Mouse (Mus musculus) layer of hippocampus, postnatal 14 days (tissue): ENCODE results near the gene Cfap97. TPM values are rescaled to one million over a fixed set of nuclear protein-coding genes. Genes with fewer than 3 reads are reported as not detected.
A peak's percentile ranks its signal among the peaks of the same experiment; 100 is the strongest.

Source experiments
- DNase-seq, 2 experiments: peaks; one replicate each; pipeline ENCODE4 v3.0.0; 2021 to 2022; ENCODE audit warnings: low spot score in 2 of 2, mixed read lengths in 1 of 2
- total RNA-seq, 2 experiments: library from RNA; stranded (reverse); gene quantifications; 2 replicates each; pipeline ENCODE4 v1.2.3; 2021

Cfap97 gene
- total RNA-seq, 2 experiments from 2014 or later = 20.4 to 22.3 TPM

DNA sequence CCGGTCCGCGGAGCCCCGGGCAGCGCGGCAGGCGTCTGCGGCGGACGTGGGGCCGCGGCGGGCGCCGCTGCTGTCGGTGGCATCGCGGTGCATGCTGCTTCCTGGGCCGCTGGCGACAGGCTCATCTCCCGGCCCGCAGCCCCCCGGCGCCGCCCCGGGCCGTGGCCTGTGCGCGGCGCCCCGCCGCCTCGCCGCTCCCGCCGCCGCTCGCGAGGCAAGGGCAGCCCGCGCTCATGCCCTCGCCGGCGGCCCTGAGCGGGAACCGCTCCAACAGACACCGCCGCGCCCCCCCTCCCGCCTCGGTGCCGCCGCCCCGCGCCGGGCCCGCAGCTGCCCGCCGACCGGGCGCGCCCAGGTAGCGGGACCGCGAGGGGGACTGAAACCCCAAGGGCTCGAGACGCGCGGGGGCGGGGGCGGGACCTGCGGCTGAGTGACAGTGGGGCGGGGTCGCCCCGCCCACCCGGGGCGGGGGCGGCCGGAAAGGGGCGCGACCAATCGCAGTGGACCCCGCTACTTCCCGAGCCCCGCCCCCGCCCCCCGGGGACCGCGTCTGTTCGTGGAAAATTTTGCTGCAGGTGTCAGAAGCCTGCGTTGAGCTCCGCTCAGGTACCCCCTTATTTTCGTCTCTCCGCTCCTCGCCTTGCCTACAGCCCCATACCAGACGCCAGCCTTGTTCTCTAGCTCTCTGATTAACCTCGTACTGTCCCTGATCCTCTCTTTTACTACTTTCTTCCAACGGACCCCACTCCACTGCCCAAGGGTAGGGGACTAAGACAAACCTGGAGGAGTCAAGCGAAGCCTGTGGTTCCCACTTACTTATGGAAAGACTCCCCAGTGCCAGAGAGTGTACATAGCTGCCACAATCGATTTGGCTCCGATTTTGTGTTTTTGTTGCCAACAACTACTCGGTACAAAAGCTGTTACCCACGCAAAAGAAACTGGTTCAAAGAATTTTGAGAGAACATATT, 777 bp downstream of the Cfap97 start, which contains the start of gene Snx25:
Gene Snx25 (minus strand): TSS at position 96 of the 968 bp plus-strand sequence.
- peak; percentile 80 to 82 for DNase-seq

DNA sequence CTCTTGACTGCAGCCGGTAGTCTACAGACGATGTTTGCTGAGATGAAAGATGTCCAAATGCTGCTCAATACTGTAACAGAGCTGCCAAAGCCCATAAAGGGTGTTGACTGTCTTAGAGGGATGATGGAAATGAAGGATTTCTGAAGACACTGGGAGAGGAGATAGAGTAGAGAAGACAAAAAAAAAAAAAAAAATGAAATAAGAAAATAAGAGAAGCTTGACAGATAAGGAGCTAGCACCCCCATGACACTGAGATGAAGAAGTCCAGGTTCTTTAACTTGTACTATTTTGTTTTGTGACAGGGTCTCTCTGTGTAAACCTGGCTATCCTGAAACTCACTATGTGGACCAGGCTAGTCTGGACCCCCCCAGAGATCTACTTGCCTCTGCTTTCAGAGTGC, 1.5 kb downstream of the Cfap97 start:
- no peak for DNase-seq

DNA sequence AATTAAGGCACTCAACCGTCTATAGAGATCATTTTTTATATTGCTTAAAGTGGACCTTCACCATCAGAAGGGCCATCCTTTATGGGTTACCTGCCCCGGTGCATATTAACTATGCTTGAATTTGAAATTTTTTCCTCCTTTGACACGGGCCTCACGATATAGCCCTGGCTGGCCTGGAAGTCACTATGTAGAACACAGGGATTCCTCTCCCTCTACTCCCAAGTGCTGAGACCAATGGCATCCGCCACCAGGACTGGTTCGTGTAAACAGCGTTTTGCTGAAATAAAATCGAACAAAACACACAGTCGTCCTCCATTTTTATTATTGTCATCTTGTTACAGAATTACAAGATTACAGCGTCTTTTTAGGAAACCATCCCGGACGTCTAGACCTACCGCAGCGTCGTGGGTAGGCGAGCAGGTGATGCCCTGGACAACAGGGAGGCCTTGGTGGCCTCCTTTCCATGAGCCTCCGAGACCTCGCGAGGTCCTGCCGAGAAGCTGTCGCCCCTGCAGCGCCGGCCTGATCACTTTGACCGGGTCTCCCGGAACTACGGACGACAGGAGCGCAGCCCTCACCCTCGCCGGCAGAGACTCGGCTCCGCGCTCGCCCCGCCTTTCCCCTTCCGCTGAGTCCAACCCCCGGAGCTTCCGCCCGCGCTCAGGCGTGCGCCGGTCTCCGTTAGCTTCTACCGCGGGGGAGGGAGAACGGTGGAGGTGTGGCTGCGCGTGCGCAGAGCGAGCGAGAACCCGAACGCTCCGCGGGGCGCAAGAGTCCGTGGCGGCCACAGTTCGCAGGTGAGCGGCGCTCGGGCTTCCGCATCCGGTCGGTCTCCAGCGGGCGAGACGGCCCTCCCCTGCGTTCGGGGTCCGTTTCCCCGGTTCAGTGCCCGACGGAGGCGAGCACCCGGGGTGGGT, 11.6 kb downstream of the Cfap97 start:
- DNase-seq = peak; percentile 96 to 97

DNA sequence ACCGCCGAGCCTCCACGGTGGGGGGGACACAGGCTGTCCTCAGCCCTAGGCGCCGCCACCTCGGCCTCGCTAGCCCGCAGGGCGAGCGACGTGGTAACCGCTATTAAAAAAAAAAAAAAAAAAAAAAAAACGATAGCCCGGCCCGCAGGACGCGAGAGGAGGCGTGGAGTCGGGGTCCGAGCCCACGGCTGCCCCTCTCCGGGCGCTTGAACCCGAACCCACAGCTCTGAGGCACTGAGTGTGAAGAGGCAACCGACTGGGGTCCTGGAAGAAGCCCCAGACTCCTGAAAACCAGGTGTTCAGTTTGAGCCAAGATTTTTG, 12.3 kb downstream of the Cfap97 start:
- DNase-seq = no peak

DNA sequence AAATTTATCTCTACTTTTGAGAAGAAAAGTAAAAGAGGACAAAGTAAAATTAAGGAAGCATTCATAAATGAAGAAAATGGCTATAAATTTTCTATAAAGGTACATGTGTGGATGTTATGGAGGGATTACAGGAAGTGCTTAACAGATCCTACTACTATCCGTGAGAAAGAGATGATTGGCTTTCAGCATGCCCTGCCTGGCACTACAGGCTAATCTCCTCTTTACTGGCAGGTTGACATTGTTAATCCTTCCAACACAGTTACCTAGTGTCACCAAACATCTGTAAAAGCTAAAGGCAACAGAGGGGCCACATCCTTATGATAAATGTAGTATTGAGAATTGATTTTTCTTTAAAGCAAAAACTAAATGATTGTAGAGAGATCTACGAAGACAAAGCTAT, 22.1 kb downstream of the Cfap97 start:
- no peak for DNase-seq

DNA sequence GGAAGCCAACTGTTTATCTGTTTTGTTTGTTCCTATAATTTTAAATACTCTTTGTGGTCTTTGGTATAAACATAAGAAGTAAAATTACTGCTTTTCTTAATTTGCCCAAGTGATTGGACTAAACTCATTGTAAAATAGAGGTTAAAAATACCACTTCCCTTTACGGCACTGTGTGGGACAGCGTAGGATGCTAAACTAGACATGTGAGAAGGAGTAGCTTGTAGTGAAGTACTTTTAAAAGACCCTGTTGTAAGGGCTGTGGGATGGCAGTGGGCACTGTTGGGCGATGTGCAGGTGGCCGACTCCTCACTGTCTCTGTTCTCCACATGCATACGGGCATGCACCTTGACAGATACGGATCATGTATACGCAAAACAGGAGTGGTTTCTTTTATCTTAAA, 28.6 kb downstream of the Cfap97 start:
- DNase-seq = no peak

DNA sequence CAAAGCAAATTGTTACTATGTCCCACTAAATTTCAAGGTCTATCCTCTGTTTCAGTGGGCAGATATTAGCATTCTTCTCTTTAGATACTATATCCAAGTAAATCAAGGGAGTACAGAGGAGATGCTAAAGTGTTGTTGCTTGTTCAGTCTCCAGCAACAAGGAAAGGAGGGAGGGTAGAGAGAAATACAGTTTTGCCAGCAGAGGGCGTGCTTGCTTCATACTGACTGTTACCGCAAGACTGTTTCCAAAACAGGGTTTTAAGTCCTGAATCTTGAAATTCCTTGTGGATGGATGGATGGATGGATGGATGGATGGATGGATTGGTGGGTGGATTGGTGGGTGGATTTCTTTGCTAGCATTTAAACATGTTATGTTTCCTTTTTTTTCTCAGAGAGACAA, 33.8 kb downstream of the Cfap97 start:
- DNase-seq = peak in 1 of 2 experiments; percentile 55

DNA sequence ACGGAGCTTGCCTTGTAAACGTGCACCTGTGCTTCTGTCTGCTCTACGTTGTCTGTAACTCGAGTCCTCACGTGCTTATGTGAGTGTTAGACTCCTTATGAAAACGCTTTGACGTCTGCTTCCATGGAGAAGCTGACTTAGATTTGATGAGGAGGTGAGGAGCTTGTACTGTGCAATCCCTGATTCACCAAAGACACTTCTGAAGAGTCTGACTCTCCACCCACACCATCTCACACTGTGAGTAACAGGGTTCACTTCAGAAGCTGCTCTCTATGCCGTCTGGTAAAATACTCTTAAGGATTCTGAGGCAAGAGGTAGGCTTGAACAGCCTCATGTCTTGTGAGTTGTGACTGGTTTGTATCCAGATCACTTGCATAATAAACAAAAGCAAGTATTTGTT, 41.5 kb downstream of the Cfap97 start:
- DNase-seq = no peak

DNA sequence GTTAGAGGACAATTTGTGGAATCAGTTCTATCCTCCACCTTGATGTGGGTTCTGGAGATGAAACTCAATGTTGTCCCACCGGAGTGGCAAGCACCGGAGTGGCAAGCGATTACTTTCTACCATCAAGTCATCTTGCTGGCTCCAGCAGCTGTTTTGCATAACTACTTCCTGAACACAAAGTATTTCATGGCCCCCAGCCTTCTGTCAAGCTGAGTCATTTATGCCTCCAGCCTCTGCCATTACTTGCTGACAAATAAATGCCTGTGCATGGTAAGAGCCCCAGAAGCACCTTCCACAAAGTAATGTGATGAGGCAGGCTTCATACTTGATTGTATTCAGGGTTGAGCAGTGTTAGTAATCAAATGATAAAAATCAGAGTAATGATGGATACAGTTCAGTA, 45.3 kb downstream of the Cfap97 start:
- DNase-seq = no peak

DNA sequence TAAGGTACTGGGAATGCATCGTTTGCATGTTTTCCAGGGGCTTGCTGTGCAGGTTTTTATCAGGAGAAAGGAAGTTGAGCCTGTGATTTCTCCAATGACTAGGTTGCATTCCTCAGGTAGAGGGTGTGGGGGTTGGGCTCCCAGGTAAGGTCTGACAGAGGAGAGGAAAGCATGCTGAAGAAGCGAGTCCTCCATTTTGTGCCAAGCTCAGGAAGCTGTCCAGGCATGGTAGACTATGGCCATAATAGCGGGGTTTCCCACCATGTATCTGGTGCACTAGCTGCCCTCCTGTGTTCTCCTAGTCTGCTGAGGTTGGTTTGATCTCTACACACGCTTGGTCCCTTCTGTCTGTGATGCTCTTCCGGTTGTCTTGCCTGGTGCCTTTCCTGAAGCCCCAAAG, 46.1 kb downstream of the Cfap97 start:
- no peak for DNase-seq

DNA sequence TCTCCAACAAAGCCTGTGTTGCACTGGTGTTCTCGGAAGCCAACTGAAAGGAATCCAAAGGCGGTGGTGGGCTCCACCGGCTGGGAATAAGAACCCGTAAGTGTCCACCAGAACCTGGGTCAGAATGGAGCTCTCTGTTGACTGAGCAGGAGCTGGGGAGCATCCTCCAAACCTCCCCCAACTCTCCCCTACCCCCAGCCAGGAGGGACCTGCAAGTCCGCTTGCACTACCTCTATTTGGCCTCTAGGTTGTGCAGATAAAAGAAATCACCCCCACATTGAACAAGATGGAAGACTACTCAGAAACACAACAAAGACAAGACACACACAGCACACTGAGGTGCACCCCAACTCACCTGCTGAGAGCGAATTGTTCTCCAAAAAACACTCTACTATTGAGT, 50.8 kb downstream of the Cfap97 start:
- DNase-seq = no peak

DNA sequence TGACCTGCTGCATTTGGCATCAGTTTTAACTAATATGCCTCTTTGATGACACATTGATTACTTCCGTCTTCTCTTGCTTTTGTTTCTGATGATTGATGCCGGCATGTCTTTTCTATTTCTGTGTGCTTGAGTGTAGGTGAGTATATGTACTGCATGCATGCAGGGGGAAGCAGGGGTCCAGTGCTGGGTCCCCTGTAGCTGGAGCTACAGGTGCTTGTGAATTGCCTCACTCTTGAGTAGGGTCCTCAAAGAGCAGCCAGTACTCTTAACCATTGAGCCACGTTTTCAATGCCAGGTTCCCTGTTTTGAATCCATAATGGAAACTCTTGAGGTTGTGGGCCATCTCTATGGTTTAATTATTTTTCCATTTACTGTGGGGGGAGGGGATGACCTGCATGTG, 52.7 kb downstream of the Cfap97 start:
- DNase-seq = no peak

DNA sequence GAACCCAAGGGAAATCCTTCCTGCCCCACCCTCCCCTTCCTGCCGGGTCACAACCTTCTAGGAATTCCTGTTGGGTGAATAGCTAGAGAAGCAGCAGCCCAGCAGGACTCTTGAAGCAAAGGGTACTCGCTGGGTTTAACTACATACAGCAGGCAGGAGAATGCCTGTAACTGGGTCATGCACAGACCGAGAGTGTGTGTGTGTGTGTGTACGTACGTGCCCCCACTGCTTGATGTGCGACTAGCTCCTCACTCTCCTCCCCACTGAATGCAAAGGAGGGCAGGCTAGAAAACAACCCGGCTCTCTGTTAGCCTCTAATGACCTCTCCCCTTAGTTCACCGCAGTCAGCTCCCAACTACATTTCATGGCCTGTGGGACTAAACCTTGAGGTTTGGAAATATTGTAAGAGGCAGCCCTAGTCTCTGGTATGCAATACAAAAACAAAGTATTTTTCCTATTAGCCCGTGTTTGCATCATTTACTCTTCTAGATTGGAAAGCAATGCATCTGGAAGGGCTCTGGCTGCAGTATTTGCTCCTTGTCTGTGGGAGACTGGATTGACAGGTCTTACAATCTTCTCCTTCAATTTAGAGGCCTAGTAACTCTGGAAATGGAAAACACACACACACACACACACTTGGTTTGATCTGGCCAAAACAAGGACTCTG, 53.5 kb downstream of the Cfap97 start:
- DNase-seq = no peak

DNA sequence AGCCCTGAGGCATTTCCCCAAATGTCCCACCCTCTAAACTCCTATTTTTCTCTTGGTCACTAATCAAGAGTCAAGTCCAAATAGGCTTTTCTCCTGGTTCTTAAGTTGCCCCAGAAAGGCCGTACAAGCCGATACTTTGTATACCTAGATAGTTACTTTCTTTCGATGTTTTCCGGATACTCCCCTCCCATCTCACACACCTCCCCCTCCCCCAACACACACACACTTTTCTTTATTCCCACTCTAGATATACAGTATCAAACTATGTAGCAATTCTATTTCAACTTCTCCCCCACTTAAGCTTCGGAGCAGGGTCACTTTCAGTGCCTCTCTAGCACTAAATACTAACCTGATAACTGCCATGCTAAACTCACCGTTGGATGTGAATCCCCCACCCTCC, 54.5 kb downstream of the Cfap97 start:
- DNase-seq = no peak

DNA sequence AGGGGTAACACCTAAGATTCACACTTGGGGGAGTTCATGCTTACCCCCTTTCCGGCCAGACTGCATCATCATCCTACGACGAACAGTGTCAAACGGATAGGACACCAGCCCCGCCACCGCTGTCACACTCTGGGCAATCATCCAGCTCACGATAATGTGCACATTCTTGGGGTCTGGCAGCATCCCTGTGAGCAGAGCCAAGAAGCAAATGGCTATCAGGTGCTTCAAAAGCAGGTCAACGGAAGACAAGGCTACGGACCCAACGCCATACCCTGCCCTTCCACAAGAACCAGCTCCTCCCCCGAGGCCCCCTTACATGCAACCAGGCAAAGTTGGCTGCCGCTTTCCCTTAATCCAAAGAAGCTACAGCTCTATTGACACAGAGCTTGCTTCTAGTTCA, 56.8 kb downstream of the Cfap97 start:
- DNase-seq = peak; percentile 52 to 65

DNA sequence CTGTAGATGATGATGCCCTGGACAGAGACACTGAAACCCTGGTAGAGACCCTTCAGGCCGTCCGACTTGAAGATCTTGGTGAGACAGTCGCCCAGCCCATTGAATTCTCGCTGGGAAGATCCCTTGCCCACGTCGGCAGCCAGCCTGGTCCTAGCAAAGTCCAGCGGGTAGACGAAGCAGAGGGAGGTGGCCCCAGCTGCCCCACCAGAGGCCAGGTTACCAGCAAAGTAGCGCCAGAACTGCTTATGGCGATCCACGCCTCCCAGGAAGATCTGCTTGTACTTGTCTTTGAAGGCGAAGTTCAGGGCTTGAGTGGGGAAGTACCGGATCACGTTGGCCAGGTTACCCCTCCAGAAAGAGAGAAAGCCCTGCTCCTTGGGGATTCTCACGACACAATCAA, 57.5 kb downstream of the Cfap97 start:
- DNase-seq = no peak

DNA sequence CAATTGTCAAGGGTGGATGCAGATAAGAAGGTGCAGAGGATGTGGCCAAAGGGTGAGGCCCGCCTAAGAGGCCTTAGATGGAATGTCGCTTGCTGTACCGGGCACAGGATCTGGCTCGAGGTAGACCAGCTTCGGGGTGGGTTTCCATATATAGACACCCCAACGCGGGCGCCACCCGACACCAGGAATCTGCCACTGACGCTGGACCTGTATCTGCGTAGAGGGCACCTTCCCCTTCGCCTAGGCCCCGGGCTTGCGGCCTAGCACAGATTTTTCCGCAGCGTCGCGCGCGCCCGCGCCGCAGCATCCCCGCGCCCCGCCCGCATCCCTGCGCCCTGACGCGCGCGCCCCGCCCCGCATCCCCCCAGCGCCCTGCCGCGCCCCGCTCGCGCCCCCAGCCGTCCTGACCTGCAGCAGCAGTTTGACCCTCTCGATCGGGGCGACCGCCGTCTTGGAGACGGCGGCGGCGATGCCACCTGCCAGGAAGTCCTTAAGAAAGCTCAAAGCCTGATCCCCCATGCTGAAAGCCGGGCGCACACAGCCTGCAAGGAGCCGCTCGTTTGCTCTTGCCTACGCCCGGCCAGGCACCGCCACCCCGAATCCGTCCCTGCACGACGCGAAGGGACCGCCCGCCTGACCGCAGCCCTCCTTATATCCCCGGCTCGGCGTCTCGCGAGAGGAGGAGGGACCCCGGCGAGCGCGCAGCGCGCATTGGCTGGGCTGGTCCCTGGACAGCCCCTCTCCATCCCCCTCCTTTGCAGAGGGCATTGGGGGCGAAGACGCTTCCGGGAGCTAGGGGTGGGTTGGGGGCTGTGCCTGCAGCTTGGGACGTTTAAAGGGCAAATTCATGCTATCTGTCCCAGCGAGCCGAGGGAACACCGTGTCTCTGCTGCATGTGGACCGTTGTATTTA, 59.1 kb downstream of the Cfap97 start, which contains the start of gene Slc25a4:
Gene Slc25a4 (minus strand): TSS at position 881 of the 912 bp plus-strand sequence.
- DNase-seq = peak; percentile 98

DNA sequence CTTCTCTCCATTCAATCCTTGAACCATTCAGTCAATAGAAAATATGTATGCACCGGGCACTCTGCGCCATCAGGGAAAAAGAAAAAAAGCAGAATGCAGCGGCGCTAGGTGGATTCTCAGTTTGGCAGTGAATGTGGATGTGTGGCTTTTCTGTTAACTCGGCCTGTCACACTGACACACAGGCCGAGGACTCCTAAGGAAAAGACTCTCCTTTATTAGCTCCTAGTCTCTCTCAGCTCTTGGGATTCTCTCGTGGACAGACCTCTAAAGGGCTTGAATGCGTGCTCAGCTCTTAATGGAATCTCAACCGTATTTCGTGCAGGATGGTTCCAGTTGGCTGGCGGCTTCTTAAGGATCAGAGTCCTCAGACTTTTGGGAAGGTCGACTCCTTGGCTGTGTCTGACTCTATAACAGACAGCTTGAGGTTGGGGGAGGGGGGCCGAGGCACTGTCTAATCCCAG, 60.1 kb downstream of the Cfap97 start:
- peak in 1 of 2 experiments; percentile 31 for DNase-seq

DNA sequence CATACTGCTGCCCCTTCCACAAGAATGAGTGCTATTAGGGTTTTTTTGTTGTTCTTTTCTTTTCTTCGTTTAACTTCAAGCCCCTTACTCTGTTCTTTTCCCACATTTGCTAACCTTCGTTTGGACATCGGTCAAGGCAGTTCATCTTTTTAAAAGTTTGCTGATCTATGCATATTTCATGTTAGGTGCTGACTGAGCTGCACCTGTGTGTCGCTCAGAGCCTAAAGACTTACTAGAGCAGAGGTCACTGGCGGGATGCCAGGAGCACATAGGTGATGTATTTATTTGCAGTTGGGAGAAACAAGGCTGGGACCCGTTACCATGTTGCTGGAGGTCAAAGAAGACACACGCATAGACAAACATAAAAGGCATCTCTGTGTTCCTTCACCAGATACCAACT, 60.6 kb downstream of the Cfap97 start:
- DNase-seq = no peak

DNA sequence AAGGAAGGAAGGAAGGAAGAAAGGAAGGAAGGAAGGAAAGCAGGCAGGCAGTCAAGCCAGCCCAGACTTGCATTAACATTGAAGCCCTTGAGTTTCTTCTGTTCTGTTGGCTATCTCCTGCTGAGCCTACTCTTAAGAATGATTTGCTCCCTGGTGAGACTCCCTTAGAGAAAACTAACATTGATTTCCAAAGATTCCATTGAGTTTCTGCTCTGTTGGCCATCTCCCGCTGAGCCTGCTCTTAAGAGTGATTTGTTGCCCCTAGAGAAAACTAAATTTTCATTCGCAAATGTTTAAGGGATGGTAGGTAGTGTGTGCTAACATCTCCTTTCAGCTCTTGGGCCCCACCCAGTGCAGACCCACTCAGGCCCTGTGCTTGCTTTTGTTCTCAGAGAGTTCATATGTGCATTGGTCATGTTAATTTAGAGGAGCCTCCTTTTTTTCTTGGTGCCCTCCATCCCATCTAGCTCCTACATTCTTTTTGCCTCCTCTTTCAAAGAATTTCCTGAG, 62.5 kb downstream of the Cfap97 start:
- DNase-seq = no peak
